Mouse (Mus musculus): ENCODE data around the gene Mfsd13b.
"Not testable (repeated sequence)": the region's sequence is repeated elsewhere in the genome, so short reads cannot be mapped to it uniquely, and the experiment has no call there.

The Mfsd13b gene

DNA sequence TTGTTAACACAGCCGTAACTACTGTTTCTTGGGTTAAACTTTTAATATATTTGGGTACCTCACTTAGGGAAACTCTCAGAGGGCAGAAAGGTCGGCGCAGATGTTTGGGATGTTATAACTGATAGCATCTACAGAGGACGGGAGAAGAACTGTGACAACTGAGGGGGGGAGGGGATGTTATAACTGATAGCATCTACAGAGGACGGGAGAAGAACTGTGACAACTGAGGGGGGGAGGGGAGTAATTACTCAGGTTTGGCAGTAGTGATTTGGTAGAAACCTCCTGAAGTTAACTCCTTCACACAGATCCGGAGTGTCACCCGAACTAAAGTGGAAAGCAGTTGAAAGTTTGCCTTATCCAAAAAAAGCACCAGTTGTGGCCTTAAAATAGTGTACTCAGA is 659 bp downstream of the Mfsd13b start:
- no peak for DNase-seq (ENCODE audit: low spot score)

DNA sequence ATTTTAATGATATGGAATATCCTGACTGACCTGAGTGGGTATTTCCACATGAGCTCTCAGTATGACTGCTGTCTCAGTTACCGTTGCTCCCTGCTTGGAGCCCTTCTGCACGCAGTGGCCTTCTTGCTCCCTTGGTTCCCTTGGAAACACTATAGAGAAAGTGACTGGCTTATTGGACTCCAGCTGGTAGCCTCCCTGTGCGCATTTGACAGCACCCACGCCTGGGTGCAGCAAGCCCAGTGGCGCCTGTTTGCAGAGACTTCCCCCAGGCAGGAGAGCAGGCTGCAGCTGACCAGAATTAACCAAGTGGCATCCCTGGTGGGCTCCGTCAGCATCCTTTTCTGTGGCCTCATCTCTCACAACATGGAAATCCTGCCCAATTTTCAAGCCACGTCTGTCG is 8.9 kb downstream of the Mfsd13b start:
- no peak for DNase-seq (ENCODE audit: low spot score)

DNA sequence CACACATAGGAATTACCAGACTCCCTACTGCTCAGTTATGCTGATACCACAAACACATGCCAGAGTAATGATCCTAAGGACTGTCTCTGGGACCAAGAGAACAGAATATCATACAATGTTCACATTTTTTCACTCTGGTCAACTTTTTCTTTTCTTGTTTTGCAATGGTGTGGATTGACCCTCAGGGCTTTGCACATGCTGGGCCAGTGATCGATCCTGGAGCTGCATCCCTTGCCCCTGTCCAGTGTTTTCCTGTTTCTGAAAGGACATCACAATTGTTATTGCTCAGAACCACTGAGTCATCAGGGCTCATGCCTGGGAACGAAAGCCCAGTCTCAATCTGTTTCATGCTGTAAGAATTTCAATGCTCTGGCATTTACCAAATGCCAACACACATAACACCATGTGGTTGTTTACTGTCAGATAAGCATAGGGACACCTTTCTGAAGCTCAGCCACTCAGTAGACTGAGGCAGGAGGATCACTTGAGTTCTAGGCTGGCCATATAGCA is 16.8 kb downstream of the Mfsd13b start:
- no peak for DNase-seq (ENCODE audit: low spot score)

DNA sequence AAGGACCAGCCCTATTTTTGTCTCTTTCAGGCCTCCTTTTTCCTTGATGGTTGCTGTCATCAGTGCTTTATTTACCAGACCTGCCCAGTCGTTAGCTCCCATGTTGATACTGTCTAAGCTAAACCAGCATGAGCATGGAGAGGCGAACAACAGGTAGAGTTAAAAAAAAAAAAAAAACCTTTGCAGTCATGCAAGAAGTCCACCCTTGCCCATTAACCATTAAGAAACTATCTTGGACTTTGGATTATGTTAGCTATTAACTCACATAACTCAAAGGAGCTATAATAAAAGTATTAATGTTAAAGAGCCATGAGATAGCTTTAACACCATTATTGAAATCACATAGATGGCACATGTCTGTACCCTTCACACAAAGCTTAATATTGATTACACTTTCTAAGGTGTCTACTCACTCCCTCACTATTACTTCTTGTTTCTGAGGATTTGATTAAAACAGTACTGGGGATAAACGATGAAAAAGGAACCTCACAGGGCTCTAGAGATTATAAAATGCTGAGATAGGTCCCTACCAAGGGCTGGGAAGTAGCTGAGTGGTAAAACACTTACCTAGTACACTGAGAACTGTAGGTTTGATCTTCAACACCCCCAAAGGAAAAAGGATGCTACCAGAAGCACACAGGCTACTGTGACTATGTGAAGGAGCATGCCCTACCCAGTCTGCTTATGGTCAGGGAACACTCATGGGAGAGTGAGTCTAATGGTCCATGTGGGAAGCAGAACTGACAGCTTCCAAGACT is 17.9 kb downstream of the Mfsd13b start:
- no peak for DNase-seq (ENCODE audit: low spot score)

DNA sequence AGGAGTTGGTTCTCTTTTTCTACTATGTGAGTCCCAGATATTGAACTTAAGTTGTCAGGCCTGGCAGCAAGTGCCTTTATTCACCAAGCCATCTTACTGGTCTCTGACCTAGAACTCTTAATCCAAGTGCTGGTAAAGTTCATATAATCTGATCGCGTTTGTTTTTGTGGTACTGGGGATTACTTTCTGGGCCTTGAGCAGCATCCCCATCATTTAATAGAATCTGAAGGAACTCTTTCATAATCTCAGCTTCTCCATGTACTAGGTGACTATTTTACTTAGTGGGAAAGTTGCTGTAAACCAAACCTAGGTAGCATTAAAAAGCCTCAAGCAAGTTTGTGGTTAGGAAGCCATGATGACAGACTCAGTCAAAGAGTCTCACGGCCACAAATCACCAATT is 19.6 kb downstream of the Mfsd13b start:
- DNase-seq (ENCODE audit: low spot score): no peak

DNA sequence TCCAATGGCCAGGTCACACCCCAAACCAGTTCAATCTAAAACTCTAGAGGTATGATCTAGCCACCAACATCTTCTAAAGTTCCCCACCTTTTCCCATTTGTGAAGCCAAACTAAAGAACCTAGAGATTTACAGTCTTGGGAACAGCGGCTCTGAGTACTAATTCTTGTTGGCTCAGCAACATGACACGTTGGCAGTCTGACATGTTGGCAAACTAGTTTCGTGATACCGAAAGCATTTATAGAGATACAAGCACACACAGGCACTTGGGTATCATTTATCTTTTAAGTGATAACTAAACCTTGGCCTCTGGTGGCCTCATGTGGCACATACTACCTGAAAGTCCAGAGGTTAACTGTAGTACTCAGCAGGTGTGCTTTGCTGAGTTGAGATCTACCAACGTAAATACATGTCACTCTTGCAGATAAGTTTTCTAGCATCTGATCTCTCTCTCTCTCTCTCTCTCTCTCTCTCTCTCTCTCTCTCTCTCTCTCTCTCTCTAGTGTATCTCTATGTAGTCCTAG is 20.2 kb downstream of the Mfsd13b start:
- DNase-seq (ENCODE audit: low spot score): no peak

DNA sequence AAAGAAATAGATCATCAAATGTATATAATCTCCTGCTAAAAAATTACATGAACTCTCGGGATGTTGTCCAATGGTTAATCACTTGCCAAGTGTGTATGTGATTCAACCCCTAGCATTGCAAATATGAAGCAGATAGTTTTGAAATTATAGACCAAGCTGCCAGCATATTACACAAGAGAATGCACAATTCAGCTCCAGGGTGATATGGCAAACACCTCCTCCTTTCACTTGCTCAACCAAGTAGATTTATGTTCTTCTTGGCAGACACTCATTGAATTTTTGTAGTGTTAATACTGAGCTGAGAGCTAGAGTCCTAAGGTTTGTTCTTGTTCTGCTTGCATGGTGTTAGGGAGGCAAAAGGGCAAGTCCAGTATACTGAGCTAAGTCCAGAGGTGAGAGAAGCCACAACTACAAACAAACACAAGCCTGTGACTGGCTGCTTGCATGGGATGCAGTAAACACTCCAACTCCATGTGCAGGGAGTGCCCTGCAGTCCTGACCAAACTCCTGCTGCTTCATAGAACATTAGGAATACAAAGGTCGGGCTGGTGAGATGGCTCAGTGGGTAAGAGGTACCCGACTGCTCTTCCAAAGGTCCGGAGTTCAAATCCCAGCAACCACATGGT is 21.6 kb downstream of the Mfsd13b start:
- DNase-seq (ENCODE audit: low spot score): no peak

DNA sequence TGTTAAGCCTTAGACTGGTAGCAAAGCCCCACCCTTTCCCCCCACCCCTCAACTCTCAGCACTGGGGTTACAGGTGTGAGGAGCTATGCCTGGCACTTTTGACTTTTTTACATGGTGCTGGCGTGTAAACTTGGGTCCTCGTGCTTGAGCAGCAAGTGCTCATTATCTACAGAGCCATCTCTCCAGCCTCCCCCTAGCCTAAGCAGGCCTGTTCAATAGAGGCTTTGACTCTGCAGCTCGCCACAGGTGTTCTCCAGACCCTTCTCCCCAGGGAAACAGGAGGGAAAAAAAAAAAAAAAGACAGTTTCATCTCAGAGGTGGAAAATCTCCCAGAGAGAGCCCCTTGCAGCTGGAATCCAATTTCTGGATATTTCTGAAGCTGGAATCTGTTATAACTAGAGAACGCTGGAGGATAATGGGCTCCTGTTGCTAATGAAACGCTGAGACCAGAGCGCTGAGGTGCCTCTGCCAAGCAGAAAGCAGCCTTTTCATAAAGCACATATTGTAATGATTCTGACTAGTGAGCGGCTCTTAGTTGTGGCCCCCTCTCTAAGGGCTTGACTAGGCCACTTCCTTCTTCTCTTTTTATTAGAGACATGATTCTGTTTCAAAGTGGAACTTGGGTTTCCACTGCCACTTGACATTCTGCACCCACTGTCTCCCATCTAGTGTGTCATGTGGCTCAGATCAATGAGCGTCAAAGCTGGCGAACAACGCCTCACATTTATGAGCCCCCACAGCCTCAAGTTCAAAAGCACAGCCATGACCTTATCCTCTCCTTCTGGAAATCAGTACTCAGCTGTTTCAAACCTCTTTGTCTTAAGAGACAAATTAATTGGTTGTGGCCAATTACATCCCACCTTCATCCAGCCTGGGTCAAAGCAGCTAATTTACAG is 29.7 kb downstream of the Mfsd13b start:
- no peak for DNase-seq (ENCODE audit: low spot score)

DNA sequence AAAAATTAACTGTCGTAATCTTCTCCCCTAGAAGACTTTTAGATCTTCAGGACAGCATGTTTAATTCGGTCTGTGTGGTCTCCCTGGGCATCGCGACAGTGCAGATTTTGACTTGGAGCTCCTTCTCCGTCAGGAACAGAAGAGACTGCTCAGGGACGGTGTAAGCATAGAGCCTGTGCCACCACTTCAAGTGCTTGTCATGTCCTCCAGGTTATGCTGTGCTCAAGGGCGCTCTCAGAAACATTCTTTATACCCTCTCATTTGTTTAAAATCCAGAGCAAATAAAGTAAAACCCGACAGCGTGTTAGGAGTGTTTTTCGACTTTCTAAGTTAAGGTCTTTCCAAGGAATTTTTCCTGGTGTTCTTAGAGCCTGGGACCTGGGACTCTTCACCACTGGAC is 32.2 kb downstream of the Mfsd13b start:
- DNase-seq (ENCODE audit: low spot score): no peak

DNA sequence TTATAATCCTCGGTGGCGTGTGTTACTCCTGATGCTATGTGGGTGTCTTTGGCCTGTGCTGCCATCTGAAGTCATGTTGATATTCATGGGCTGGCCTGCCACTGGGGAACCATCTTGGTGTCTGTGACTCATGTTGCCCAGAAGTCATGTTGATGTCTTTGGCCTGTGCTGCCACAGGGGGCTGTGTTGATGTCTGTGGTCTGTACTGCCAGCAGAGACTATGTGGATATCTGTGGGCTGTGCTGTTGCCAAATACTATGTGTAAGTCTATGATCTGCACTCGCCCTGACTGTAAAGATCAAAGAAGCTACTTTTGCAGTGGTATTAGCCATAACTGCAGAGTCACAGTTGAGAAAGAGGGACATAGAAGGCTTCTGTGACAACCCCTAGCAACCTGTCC is 36.5 kb downstream of the Mfsd13b start:
- no peak for DNase-seq (ENCODE audit: low spot score)

DNA sequence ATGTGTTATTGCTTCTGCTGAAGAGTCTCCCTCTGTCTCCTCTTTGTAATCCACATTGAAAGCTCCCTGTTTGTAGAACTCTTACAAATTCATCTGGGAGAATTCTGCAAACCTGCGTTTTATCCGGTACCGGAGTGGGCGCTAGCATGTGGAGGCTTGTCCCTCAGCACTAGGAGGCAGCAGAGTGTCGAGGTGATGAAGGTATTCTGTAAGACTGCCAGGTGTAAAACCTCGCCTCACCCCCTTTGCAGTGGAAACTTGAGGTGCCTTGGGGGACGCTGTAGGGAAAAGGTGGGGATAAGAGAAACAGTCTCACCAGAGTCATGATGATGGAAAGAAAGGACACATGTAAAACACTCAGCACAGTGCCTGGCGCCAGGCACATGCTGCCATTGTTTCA is 38.0 kb downstream of the Mfsd13b start:
- DNase-seq (ENCODE audit: low spot score): no peak

DNA sequence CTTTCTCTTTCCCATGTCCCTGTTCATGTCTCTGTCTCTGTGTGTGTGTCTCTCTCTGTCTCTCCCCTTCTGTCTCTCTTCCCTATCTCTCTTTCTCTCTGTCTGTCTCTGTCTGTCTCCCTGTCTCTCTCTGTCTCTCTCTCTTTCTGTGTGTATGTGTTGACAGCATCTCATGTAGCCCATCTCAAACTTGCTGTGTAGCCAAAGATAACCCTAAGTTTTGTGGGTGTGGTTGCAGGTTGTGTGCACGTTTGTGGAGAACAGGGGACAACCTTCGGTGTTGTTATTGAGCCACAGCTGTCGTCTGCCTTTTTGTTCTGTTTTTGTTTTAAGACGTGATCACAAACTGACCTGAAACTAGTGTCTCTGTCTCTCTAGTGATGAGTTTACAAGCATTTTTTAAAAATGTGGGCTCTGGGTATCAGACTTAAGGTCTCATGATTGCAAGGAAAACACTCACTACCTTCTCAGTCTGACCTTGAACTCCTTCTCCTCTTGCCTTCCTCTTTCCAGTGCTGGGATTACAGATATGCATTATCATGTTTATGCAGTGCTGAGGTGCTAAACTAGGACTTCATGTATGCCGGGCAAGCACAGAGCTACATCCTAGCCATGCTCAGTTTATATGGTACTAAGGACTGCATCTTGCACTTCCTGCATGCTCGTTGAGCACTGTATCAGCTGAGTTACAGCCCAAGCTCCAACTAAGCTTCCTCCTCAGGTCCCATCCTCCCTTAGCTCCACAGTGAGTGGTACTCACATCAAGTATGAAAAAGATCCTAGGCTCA is 43.1 kb downstream of the Mfsd13b start:
- no peak for DNase-seq (ENCODE audit: low spot score)

DNA sequence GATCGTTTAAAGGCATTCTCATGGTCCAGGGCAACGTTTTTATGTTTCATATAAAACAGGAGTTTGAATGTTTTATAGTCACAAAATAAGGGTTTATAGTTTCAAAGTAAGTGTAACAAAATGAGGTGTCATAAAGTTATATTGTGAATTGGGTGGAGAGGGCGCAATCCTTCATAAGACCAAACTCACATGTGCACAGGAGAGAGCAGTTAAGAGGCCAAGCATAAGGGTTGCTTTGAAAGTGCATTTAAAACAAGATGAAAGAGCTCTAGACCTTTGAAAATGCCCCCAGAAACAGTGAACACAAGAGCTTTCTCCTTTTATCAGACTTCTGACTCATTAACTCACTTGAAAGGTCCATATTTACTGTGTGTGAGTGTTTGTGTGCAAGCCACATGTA is 44.0 kb downstream of the Mfsd13b start:
- no peak for DNase-seq (ENCODE audit: low spot score)

DNA sequence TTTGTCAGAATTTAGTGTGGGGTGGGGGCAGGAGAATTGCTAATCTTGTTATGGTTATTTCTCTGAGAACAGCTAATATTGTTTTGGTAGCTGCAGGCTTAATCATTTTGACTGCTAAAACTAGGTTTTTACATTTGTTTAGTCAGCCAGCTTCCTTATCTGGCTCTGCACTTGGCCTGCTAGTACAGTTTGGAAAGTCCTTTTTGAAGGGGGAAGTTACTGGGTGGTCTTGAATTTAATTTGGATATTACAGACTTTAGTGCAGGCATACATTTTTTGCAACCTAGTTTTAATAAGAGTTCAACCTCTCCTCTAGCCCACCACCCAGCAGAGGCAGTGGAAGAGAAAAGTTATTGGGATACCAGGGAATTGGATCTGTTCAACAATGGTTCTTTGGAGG is 47.6 kb downstream of the Mfsd13b start:
- not testable (repeated sequence) for DNase-seq (ENCODE audit: low spot score)

DNA sequence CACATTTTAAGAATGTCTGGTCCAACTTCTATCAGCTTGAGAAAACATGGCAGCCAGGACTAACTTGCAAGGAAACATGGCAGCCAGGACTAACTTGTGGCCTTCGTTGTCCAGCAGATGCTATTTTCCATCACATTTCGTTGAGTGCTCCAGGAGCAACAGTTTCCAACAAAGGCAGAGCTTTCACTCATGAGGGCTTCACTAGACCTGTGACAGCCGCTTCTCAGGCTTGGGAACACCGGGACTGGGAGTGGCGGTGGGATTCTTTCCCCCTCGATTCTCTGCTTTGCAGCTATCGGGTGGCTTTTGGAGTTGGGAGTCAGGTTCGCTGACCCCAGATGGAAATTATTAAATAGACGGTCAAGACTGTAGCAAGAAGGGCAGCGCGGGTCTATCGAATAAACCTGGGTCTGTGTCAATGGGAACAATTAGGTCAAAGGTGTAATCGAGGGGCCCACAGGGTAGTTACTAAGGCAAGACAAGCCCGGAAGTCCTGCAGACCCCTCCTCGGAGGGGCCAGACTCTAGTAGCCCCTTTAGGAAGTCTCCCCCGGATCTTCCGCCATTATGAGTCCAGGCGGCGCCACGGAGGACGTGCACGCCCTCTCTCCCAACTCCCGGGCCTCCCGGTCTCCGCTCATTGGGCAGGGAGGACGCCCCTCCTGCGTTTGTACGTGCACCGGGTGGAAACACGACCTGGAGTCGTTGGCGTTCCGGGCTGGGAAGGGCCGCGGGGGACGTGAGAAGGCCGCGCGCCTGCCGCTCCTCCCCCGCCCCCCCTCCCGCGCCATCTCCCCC is 51.7 kb downstream of the Mfsd13b start, which contains the start of gene Mettl9:
Gene Mettl9 (plus strand): TSS at position 590 of the 797 bp plus-strand sequence.
- peak; percentile 97 for DNase-seq (ENCODE audit: low spot score)

DNA sequence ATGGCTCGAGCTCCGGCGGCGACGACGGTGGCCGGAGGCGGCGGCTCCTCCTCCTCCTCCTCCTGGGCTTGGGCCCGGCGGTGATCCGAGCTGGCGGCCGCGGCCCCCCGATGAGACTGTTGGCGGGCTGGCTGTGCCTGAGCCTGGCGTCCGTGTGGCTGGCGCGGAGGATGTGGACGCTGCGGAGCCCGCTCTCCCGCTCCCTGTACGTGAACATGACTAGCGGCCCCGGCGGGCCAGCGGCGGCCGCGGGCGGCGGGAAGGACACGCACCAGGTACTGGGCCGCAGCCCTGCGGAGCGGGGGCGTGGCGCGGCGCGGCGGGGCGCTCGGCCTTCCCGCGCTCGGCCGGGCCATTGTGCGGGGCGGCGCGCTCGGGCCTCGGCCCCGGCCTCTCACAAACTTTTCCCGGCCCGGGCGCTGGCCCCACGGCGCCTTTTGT is 52.4 kb downstream of the Mfsd13b start:
- peak; percentile 71 for DNase-seq (ENCODE audit: low spot score)

DNA sequence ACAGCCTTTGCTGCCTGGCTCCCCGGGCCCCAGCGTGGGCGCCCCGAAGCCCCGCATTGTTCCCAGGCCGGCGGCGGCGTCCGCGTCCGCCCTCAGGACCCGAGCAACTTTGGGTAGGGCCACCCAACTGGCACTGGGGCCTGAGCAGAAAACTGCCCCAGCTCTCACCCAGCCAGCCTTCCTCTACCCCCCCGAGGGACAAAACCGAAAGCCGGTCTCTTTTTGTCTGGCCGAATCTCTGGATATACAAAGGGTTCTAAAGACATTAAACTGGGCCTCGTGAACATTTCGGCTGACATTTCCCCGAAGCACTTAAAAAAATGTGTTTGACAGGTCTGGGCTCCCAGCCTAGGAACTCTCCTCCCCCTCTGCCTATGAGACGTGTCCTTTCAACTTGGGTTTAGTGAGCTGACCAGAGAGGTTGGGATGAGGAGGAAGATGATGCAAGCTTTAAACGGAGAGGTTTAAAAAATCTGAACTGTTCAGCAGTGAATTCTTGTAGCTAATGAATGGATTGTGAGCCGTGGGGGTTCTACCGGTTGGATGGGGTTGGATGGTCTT is 52.9 kb downstream of the Mfsd13b start:
- DNase-seq (ENCODE audit: low spot score): peak; percentile 70

DNA sequence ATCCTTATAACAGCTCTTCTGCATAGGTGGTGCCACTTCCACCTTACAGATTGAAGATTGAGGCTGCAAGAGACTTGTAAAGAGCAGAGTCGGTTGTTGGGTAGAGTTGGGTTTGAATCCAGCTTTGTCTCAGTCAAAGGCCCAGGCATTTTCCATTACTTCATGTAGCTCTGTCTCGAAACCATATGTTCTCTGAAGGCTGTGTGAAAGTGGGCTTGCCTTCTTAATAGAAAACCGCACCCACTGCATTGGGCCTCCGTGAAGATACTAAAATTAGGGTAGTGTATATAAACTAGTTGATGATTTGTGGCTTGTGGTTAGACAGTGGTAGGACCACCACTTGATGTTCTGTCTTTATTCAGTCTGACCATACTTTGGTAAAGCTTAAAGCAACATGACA is 58.3 kb downstream of the Mfsd13b start:
- DNase-seq (ENCODE audit: low spot score): no peak

DNA sequence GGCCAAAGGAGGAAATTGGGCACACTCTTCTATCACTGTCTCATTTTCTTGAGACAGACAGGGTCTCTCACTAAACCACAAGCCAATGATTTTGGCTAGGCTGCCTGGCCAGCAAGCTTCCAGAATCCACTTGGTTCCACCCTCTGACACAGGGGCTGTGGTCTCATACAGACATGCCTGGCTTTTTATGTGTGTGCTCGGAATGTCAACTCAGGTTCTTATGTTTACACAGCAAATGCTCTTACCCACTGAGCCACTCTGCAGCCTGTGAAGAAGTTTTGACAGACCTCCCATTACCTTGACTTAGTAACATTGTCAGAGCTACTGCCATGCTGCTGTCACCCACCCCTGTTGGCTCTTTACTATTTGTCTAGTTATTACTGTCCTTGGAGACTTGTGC is 59.7 kb downstream of the Mfsd13b start:
- DNase-seq (ENCODE audit: low spot score): no peak

DNA sequence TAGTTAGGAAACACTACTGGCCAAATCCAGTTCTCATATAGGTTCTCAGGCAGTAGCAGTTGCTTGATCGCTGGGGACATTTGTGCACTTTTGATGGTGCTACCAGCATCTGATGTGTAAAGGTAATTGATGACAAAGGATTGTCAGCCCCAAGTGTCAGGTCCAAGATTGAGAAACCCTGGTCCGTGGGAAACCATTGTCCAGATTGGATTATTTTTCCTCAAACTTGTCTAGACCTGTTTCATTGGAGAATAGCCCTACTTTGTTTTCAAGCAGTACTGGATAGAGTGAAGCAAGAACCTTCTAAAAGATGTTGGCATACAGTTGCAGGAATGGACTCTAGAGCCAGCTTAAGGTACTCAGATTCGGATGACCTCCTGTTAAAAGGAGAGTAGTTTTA is 60.7 kb downstream of the Mfsd13b start:
- no peak for DNase-seq (ENCODE audit: low spot score)
